Mouse (Mus musculus): ENCODE results near the gene Tspyl2.

DNA sequence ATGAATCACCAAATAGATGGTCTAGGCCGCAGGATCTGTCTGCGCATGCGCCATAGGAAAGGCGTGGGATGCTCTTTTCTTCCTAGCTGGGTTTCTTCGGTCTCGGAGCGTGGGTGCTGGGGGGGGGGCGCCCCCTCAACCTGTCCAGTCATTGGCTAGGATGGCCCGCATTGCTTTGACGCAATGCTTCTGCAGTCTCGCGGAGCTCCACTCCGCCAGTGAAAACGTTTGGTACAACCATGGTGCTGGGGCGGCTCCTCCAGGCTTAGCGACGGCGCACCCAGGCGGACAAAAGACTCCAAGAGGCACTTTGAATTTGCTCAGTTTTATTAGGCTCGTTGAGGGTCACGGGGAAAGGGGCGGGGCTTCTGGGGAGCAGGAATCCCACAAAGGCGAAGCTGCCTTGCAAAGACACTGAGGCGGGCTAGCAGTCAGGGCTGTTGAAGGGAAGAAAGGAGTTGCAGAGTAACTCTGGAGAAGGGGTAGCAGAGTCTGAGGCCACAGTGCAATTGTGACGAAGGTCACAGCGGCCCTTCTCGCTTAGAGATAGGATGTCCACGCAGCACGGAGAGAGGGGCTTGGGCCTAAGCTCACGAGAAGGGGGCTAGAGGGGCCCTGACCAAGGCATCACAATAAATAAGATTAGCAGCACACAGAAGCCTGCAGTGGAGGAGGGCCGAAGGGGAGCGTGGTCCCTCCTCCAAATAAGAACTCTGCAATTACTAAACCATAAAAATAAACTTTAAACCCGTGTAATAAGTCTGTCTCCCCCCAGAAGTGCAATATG lies 5.5 kb downstream of the Tspyl2 start:
- no peak for TF ChIP-seq CTCF (conservative IDR thresholded peaks at IDR 0.05; ENCODE audit: low read length)
- no peak for TF ChIP-seq POU5F1 (IDR thresholded peaks at IDR 0.05; ENCODE audit: borderline replicate concordance, low read length)

Measured in E14TG2a.4 (cell line).